Mouse (Mus musculus): ENCODE measurements around the gene Vgll4. TPM values are rescaled to one million over a fixed set of nuclear protein-coding genes. Genes with fewer than 3 reads are reported as not detected.
"Not testable (repeated sequence)": the region's sequence is repeated elsewhere in the genome, so short reads cannot be mapped to it uniquely, and the experiment has no call there.

Vgll4 gene
- polyA plus RNA-seq, 1 experiment = 59.1 TPM

DNA sequence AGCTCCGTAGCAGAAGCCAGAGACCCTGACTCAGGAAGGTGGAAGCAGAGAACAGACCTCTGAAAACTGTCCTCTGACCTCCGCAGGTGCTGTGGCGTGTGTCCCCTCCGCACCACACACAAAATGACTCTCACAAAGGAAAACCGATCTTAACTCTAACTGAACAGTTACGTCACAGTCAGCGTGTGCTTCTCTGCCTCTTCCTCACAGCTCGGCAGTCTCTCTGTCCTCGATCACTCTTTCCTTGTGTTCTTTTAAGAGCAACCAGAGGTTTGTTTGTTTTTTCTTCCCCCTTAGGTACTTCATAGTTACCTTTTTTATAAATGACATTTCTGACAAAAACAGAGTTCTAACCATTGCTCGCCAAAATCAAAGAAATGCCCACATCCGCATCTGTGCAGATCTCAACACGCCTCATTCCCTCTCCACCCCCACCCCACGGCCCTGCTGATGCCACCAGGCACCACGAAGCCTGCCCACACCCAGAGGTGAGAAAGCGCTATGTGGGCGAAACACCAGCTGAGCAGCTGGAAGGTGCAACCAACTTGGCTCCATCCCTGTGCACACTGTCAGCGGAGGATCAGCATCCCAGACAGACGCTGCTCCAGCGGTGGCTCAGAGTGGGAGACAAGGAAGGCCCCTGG lies 33.4 kb downstream of the Vgll4 start:
- H3K27ac ChIP-seq (replicated peaks; ENCODE audit: low read depth, low read length) = no peak overlapping the region
- H3K4me3 ChIP-seq (ENCODE audit: insufficient read depth, low read depth, low read length) = no peak overlapping the region
- peaks cover 5% of the 10 kb centered on the region for H3K4me1 ChIP-seq (ENCODE audit: control insufficient read depth, insufficient read depth, insufficient read length, low read length)

DNA sequence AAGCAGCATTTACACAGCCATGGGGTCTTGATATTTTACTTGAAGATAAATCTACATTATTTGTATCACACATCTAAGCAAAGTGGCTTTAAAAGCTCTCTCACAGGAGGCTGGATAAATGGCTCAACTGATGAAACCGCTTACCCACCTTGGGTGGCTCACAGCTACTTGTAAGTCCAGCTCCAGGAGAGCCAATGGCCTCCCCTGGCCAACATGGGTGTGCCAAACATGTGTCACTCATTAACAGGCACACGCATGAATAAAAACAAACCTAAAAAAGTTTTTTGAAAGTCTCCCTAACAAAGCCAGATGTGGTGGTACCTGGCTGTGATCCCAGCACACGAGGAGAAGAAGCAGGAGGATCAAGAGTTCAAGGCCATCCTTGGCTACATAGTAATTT lies 34.4 kb downstream of the Vgll4 start:
- Histone ChIP-seq H3K4me1 (ENCODE audit: control insufficient read depth, insufficient read depth, insufficient read length, low read length) (peaks cover 6% of the 10 kb centered on the region; the same call in 1 of the 2 replicates), H3K27ac (replicated peaks; ENCODE audit: low read depth, low read length) (no peak overlapping the region), H3K4me3 (ENCODE audit: insufficient read depth, low read depth, low read length) (no peak overlapping the region)

DNA sequence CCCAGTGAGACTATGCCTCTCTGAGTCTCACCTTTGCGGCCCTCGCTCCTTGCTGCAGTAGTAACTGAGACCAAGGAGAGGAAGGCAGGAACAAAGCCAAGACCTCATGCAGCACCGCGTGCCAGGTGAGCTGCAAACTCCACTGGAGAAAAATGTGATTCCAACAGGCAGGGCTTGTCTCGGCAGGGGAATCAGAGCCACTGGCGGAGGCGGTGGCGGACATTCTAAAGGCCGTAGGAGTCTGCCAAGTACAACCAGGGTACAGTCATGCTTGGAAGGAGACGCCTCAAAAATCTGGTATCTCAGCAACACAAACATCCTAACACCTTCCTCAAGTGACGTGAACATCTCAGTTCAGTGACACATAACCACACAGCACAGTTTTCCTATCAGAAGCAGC lies 35.7 kb downstream of the Vgll4 start:
- Histone ChIP-seq H3K27ac (replicated peaks; ENCODE audit: low read depth, low read length) (no peak overlapping the region), H3K4me3 (ENCODE audit: insufficient read depth, low read depth, low read length) (no peak overlapping the region), H3K4me1 (ENCODE audit: control insufficient read depth, insufficient read depth, insufficient read length, low read length) (peaks cover 6% of the 10 kb centered on the region; the same call in 1 of the 2 replicates)

DNA sequence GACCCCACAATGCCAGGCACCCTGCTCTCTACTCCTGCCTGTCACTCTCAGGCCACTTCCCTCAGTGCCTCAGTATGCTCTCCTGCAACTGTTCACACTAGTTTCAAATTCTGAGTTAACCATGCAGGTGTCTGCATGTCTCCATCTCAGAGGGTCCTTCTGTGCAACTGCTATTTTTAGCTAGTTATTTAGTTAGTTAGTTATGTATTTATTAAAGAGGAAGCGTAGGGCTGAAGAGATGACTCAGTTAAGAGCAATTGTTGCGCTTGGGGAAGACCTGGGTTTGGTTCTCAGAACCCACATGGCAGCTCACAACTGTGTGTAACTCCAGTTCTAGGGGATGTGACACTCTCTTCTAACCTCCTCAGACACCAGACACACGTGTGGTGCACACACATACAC lies 36.8 kb downstream of the Vgll4 start:
- Histone ChIP-seq H3K4me3 (ENCODE audit: insufficient read depth, low read depth, low read length) (no peak overlapping the region), H3K27ac (replicated peaks; ENCODE audit: low read depth, low read length) (no peak overlapping the region)

DNA sequence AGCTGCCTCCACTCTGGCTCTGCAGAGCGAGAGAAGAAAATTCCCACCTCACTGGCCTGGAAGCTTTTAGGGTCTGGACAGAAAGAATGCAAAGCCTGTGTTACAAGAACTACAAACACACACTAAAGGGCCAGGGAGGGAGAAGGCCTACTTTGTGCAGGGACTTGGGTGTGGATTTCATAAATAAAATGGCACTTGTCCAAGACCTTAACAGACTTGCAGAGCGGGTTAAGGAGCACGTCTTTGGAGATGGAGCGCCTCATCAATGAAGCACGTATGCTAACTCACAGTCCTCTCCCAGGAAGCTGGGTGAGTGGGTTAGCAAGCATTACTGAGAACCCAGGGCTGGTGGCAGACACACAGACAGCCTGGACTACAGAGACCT lies 37.7 kb downstream of the Vgll4 start:
- Histone ChIP-seq H3K27ac (replicated peaks; ENCODE audit: low read depth, low read length) (no peak overlapping the region), H3K4me3 (ENCODE audit: insufficient read depth, low read depth, low read length) (no peak overlapping the region), H3K4me1 (ENCODE audit: control insufficient read depth, insufficient read depth, insufficient read length, low read length) (peaks cover 6% of the 10 kb centered on the region; the same call in 1 of the 2 replicates)

More for the DNA sequence above, 36.8 kb downstream of the Vgll4 start:
- H3K4me1 ChIP-seq (ENCODE audit: control insufficient read depth, insufficient read depth, insufficient read length, low read length) = peaks cover 6% of the 10 kb centered on the region; the same call in 1 of the 2 replicates

DNA sequence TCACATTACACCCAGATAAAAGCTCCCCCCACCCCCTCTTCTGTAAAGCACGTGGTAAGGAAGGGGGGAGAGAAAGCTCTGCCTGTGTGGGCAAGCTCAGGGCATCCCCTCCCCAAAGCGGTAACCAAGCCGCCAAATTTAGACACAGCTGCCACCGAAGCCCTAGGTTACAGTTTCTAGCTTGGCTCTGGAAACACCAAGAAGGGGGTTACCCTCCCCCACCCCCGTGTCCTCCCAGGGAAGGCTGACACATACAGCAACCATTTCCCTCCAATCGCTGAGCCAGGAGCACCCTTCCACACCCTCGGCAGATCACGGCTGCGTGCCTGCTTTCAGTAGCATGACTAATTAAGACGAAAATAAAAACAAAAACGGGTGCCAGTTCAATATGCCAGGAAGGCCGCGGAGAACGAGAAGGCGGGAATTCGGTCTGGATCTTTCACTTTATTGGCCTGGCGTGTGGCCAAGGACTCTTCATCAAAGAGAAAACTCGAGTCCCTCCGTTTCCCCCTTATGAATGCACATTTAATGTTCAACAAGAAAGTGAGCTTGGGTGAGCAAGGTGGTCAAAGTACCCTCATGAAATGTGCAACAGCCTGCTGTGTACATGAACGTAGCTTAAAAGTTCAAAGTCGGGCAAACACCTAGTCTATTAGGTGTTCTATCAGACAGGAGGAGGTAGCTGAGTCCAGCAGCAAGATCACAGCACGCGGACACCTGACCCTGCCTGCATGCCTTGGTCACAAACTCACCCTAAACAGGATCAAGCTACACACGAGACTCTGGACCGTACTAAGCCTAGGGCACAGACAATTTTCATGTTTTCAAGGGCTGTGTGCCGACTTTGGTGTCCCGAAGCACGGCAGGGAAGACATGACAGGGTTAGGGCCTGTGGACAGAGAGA lies 38.3 kb downstream of the Vgll4 start:
- Histone ChIP-seq H3K27ac (replicated peaks; ENCODE audit: low read depth, low read length) (no peak overlapping the region), H3K4me1 (ENCODE audit: control insufficient read depth, insufficient read depth, insufficient read length, low read length) (peaks cover 6% of the 10 kb centered on the region; the same call in 1 of the 2 replicates), H3K4me3 (ENCODE audit: insufficient read depth, low read depth, low read length) (0 out of 2 replicates have a peak overlapping the region, but pooled peaks have one; percentile 13)

DNA sequence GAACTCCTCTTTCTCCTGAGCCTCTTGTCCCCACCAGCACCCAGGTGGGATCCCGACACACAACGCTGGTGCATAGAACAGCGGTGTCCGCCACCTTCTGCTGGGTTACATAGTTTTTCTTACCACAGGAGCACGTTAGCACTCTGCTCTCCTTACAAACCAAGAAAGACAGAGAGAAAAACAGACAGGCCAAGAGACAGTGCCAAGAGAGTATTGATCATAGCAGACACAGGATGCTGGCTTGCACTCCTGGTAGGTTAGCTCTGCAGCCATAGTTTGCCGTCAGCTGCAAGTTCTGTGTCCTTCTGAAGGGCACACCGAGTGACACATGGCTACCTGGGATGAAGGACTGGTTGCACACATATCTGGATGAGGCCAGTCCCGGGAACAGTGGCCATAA lies 39.1 kb downstream of the Vgll4 start:
- Histone ChIP-seq H3K4me1 (ENCODE audit: control insufficient read depth, insufficient read depth, insufficient read length, low read length) (peaks cover 6% of the 10 kb centered on the region; the same call in 1 of the 2 replicates), H3K27ac (replicated peaks; ENCODE audit: low read depth, low read length) (no peak overlapping the region), H3K4me3 (ENCODE audit: insufficient read depth, low read depth, low read length) (no peak overlapping the region)

DNA sequence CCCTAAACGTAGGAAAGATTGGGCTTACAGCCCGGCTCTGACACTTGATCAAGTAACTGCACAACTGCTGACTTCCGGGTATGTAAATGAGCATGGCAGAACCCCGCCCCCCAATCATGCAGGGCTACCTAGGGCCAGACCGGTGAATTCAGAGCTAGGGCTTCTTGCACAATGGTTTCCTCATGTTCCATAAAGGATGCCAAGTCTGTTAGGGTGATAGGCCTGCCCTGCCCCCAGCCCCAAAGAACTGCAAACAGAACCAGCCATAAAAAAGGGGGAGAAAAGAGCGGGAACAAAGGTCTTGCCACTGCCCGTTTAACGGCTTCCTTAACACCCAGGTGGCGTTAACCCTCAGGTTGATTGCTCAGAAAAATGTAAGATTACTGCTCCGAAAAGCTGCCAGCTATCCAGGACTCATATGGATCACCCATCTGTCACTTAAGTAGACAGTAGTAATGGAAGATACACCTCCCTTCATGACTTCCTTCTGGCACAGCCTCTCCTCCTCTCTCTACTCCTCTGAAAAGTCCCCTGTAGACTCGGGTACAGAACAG lies 39.7 kb downstream of the Vgll4 start:
- Histone ChIP-seq H3K4me3 (ENCODE audit: insufficient read depth, low read depth, low read length) (no peak overlapping the region; the same call in 1 of the 2 replicates), H3K4me1 (ENCODE audit: control insufficient read depth, insufficient read depth, insufficient read length, low read length) (peaks cover 6% of the 10 kb centered on the region; the same call in 1 of the 2 replicates), H3K27ac (replicated peaks; ENCODE audit: low read depth, low read length) (no peak overlapping the region)

DNA sequence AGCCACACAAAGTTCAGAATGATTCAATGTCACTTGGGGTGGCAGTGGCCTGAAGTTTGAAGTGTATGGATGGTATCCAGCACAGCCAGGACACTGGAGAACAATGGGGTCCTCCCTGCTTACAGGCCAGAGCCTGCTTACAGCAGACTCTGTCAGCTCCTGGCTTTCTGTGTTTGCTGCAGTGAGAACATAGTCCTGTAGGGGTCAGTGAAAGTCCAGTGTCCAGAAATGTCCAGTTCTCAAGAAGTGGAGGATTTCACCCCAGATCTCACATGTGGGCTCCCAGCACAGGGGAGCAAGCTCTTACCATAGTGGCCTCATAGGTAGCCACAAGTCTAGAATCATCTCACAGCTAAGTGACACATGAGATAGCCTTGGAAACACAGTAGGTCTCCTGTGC lies 40.4 kb downstream of the Vgll4 start:
- Histone ChIP-seq H3K4me1 (ENCODE audit: control insufficient read depth, insufficient read depth, insufficient read length, low read length) (peaks cover 6% of the 10 kb centered on the region; the same call in 1 of the 2 replicates), H3K4me3 (ENCODE audit: insufficient read depth, low read depth, low read length) (no peak overlapping the region), H3K27ac (replicated peaks; ENCODE audit: low read depth, low read length) (no peak overlapping the region)

DNA sequence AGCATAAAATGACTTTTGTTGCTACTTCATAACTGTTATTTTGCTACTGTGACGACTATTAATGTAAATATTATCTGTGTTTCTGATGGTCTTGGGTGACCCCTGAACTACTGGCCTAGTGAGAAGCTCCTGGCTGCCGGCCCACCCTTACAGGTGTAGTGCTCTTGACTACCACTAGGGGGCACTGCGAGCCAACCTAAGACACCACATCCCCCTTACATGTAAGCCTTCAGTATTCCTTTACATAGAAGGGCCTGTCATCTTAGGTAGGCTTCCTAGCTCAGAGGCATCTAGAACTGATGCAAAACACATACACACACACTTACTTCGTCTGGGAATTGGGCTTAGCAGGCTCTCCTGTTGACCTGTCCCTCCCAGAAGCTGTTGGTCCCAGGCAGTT lies 41.3 kb downstream of the Vgll4 start:
- Histone ChIP-seq H3K4me1 (ENCODE audit: control insufficient read depth, insufficient read depth, insufficient read length, low read length) (peaks cover 6% of the 10 kb centered on the region; the same call in 1 of the 2 replicates), H3K27ac (replicated peaks; ENCODE audit: low read depth, low read length) (no peak overlapping the region), H3K4me3 (ENCODE audit: insufficient read depth, low read depth, low read length) (no peak overlapping the region)

DNA sequence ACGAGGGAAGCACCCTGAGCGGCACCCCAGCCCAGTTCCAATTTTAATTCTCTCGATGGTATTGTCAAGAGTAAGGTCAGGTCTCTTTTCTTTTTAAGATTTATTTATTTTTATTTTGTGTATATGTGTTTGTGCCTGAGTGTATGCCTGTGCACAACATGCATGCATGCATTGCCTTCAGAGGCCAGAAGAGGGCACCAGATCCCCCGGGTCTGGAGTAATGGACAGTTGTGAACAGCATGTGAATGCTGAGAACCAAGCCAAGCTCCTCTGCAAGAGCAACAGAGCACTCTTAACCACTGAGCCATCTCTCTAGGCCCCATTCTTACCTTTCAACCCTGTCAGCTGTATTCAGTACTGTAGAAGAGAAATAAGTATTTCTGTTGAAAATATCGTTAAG lies 42.4 kb downstream of the Vgll4 start:
- no peak overlapping the region for H3K4me3 ChIP-seq (ENCODE audit: insufficient read depth, low read depth, low read length)
- H3K4me1 ChIP-seq (ENCODE audit: control insufficient read depth, insufficient read depth, insufficient read length, low read length) = peaks cover 6% of the 10 kb centered on the region; the same call in 1 of the 2 replicates
- no peak overlapping the region for H3K27ac ChIP-seq (replicated peaks; ENCODE audit: low read depth, low read length)

DNA sequence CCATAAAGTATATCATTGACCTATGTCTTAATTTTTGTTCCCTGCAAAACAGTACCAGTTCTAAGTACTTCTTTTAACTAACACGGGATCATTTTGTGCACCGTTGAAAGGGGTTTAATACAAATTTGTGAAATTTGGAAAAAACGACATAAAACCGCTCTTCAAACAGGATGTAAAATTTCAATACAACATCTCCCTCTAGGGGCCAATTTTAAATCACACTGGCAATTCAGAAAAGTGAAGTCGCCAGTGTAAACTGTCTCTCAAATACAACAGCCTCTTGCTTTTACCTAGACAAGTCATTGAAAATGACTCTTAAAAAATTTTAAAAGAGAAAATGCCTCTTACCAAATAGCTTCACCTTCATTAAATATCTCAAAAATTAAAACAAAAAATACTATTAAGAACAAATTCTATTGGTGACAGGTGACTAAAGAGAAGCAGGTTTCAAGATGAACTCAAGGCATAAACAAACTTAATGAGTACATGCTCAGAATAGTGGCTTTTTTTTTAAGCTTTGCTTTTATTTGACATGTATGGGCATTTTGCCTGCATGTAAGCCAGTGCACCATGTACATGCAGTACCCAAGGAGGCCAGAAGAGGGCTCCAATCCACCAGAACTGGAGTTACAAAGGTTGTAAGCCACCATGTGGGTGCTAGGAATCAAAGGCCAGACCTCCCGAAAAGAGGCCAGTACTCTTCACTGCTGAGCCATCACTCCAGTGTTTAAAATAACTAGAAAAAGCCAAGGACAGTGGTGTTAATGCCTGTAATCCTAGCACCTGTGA lies 43.2 kb downstream of the Vgll4 start:
- no peak overlapping the region for H3K4me3 ChIP-seq (ENCODE audit: insufficient read depth, low read depth, low read length)
- no peak overlapping the region for H3K27ac ChIP-seq (replicated peaks; ENCODE audit: low read depth, low read length)
- H3K4me1 ChIP-seq (ENCODE audit: control insufficient read depth, insufficient read depth, insufficient read length, low read length) = peaks cover 4% of the 10 kb centered on the region; the same call in 1 of the 2 replicates

DNA sequence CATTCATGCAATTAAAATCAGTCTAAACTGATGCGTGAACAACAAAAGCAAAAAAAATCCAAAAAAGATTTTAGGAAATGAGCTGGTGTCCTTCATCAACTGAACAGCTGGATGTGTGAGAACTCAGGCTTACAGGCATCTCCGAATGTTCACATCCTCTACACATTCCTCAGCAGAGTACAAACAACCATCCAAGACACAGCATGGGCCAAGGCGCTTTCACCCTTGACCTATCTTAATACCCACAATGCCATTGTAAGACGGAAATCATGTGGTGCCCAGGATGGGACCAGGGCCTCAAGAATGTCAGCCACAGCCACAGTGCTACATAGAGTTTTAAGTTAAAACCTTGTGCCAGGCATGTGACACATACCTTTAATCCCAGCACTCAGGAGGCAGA lies 44.6 kb downstream of the Vgll4 start:
- H3K27ac ChIP-seq (replicated peaks; ENCODE audit: low read depth, low read length) = no peak overlapping the region
- no peaks in the 10 kb centered on the region for H3K4me1 ChIP-seq (ENCODE audit: control insufficient read depth, insufficient read depth, insufficient read length, low read length)
- H3K4me3 ChIP-seq (ENCODE audit: insufficient read depth, low read depth, low read length) = no peak overlapping the region

DNA sequence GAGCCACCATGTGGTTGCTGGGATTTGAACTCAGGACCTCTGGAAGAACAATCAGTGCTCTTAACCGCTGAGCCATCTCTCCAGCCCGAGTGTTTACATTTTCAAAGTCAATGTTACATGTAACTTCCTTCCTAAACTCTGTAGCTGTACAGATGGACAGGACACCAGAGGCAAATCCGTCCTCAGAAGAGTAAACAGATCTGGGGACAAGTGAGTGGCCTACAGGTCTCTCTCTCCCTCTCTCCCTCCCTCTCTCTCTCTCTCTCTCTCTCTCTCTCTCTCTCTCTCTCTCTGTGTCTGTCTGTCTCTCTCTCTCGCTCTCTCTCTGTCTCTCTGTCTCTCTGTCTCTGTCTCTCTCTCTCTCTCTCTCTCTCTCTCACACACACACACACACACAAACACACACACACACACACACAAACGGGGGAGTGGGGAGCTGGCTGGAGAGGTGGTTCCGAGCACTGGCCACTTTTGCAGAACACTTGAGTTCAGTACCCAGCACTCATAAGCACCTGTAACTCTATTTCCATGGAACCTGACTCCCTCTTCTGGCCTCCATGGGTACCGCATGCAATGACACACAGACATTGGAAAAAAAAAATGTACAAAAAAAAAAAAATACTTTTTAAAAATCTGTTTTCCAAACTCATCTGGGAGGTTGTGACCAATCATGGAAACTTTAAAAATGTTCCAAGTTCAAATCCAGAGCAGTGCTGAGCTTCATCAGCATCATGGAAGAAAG lies 47.3 kb downstream of the Vgll4 start:
- Histone ChIP-seq H3K27ac (replicated peaks; ENCODE audit: low read depth, low read length) (0 out of 2 replicates have a peak overlapping the region, but pooled peaks have one; percentile 10), H3K4me1 (ENCODE audit: control insufficient read depth, insufficient read depth, insufficient read length, low read length) (peaks cover 14% of the 10 kb centered on the region)
- not testable (repeated sequence) for H3K4me3 ChIP-seq (ENCODE audit: insufficient read depth, low read depth, low read length)

Measured in brown adipose tissue, adult 24 weeks (tissue).